Mouse (Mus musculus) cerebellum, adult 18-20 months (tissue): ENCODE measurements around the gene Cdc42ep4.

Source experiments
- DNase-seq, 2 experiments: peaks; one replicate each; pipeline ENCODE4 v3.0.0; 2021

Gene Cdc42ep4

DNA sequence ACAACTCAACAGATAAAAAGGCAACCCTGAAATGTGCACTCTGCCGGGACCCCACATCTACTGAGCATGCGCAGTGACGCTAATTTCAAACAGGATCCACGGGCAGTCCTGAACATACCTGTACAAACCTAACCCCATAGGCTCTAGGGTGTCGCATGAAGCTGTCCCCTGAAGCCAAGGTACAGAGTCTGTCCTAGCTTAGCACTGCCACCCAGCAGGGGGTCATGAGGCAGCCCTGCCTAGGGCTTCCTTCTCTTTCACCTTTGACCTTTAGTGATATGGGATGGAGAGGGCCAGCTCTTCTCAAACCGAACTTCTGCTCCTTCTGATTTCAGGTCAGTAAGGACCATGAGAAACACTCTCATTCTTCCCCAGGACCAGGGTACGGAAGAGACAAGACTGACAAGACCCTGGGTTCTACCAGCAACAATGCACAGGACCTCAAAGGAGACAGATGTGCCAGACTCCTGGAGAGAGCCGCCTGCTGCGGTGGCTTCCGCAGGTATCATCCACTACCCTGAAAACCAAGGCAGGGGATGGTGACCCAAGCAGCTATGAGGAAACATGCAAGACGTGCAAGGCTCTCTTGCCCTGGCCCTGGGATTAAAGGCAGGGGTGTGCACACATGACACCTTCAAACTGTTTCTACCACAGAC, 3.8 kb downstream of the Cdc42ep4 start:
- DNase-seq: no peak

DNA sequence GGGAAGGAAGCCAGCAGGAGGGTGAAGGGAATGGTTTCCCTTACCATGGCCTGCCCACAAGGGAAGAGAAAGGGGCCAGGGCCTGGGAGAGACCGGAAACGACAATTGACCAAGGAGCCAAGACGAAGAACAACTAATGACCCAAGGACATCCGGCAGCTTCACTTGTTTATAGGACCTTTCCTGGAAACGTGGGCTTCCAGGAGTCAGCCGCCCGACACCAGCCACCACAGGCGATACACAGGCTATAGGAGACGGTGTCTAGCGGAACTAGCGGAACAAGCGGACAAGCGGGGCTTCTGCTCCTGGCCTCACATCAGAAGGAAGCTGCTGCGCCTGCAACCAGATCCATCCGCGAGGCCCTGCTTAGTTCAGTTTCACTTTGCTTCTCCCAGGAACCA, 4.6 kb downstream of the Cdc42ep4 start:
- no peak for DNase-seq

DNA sequence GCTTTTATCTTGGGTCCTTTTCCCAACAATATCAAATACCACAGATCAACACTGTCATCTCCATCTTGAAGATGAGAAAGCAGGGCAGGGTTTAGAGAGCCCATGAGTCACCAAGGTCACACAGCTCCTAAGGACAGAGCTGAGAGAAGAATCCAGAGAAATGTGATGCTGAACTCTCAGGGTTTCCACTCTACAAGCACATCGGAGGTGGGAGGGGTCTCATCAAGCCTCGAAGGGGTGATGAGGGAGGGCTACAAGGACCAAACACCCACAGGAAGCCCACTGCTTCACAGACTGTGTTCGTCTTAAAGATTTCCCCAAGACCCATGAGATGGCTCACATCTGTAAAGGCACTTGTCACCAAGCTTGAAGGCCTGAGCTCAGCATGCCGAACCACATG, 5.7 kb downstream of the Cdc42ep4 start:
- DNase-seq: no peak

DNA sequence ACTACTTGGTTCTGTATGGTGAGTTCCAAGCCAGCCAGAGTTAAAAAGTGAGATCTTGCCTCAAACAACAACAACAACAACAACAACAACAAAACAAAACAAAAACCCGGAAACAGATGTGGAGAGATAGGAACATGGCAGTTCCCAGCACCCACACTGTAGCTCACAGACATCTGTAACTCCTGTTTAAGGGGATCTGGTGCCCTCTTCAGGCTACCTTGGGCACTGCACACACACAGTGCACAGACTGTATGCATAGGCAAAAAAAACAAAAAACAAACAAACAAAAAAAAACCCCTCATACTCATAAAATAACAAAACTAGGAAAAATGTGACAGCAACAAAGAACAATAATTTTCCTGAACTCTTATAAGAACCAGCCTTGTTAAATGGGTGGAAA, 8.7 kb downstream of the Cdc42ep4 start:
- DNase-seq: no peak

DNA sequence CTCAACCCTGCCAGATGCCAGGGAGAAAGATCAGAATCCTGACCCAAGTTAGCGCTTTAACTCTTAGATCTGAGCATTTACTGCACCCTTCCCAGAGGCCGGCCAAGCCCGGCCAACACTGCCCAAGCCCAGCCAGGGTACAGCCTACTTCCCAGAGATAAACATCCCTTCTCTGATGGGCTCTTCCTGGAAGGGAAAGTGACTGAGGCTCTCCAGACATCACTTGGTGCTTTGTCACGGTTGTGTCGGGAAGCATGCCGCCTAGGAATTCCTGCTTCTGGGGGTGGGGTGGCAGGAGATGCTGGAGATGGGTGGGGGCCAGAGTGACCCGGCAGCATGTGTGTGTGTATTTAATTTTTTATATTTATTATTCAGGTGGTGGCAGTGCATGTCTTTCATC, 11.6 kb downstream of the Cdc42ep4 start:
- no peak for DNase-seq

DNA sequence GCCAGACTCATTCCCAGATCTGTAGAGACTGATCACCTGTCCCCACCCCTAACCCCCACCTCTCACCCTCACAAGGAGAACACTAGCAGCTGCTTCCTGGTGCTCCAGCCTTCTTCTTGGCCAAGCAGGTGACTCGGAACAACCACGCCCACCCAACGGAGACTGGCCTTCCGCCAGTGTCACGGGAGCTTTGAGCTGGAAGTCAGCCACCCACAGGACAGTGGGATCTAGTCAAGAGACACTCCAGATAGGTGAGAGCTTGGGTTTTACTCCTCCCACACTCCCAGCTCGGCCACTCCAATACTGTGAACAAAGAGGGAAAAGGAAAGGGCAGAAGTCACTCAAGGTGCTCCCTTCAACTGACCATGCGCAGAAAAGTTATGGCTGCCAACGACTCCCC, 12.5 kb downstream of the Cdc42ep4 start:
- DNase-seq: no peak

DNA sequence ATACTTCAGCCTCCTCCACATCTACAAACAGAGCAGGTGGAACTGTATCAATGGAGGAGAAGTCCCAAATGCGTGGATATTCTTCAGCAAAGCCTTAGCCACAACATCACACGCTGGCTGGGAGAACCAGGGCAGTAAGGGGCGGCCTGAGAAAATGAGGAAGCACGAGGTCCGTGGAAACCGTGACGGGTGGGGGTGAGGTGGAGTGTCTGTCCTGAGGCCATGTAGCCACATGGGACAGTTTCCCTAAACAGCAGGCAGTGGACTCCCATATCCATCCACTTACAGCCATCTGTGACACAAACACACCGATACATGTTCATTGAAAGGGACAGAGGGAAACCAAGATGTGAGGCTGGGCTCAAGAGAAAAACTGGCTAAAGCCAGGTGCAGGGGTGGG, 13.8 kb downstream of the Cdc42ep4 start:
- DNase-seq: no peak

DNA sequence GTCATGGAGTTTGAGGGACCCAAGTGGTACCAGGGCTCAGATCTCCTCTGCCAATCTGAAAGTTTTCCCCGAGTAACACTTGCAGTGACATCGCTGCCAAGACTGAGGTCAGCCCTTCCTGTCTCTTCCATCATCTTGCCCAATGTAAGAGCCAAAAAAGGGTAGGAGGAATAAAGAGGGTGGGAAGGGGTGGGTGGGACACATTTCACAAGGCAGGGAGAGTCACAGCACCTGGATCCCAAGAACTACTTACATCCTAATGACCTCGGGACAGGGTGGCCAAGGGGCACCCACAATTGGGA, 14.2 kb downstream of the Cdc42ep4 start:
- DNase-seq: no peak

DNA sequence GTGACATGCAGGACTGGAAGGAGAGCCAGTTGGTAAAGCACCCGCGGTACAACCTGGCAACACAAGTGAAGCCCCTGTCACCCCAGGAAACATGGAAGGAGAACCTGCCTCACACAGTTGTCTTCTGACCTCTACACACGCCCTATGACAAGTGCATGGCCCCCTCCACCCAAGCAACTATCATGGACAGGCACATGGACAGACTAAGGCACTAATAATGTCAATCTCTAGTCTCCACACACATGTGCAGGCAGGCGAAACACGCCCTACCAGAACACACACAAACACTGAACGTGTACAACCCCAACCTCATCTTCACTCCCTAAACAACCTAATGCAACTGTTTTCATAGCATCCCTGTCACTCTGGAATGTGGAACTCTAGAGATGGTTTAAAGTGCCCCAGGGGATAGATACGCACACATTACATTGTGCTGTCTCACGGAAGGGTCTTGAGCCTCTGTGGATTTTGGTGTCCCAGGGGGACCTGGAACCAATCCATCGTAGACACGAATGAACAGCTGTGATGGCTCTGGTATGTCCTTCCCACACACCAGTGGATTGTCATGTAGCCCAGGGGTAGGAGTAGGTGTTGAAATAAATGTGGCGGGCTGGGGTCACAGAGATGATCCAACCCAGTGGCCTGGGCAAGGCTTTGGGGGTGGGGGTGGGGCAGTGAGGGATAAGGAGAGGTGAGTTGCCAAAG, 14.7 kb downstream of the Cdc42ep4 start:
- DNase-seq: no peak

DNA sequence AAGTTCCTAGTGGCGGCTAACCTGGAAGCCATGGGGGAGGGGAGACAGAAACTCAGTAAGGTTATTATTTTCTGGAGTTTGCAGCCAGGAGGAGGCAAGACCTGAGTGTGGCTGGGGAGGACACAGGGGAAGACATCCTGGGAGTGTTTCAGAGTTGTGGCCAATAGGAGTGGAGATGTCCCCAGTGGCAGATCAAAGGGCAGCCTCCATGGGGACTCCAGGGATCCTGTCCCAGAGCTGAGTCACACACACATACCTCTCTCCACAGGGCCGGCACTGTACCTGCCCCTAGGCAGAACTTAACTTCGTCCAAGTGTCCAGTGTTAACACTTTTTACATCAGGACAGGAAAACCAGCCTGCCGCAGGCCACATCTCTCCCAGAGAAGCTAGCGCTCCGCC, 16.5 kb downstream of the Cdc42ep4 start:
- DNase-seq: no peak

DNA sequence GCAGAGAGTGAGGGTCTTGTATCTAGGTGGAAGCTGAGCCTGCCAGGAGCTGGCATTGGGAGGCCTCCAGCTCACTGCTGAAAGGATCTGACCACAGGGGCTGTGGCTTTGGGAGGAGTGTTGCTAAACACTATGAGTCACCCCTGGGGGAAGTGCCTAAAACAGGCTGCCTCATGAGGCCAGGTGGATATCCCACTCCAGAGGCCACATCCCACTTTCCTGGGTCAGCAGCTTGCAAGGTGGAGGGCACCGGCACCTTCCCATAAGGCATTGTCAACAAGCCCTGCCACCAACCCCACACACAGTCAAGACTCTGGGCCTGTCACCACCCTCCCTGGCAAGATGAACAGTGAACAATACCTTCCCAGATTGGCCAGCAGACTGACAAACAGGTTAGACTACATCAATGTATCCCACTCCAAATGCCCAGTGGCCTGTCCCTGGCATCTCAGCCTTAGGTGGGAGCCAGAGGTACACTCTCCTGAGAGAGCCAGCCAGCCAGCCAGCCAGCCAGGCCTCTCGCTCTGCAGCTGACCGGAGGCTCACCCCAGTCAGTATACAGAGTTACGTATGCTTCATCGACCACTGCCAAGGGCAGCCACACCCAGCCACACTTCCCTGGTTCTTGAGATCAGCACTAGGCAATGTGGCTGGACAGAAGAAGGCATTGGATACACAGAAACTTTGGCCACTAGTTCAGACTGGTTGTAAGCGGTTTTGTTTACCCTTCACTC, 17.9 kb downstream of the Cdc42ep4 start:
- DNase-seq: no peak

DNA sequence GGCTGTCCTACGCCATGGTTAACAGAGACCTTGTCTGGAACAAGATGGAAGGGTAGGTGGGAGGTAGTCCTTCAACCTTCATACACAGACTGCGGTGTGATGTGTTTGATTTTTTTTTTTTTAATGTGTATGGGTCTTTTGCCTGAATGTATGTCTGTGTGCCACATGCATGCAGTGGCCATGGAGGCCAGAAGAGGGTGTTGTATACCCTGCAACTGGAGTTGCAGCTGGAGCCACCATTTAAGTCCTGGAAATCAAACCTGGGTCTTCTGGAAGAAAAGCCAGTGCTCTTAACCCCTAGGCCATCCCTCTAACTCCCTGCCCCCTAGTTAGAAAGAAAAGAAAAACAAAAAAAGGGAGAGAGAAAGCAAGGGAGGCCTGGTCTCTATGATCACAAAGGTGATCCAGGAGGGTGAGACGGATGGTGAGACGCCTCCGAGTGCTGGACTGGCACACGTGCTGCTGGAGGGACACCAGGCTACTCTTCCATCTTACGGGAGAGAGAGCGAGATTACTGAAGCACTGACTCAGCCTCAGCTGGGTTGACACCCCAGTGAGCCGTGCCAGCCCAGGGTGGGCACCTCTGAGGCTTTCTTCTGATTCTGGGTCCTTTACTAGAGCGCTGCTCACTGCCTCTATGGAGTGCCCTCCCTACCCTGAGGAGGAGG, 19.6 kb downstream of the Cdc42ep4 start:
- no peak for DNase-seq

DNA sequence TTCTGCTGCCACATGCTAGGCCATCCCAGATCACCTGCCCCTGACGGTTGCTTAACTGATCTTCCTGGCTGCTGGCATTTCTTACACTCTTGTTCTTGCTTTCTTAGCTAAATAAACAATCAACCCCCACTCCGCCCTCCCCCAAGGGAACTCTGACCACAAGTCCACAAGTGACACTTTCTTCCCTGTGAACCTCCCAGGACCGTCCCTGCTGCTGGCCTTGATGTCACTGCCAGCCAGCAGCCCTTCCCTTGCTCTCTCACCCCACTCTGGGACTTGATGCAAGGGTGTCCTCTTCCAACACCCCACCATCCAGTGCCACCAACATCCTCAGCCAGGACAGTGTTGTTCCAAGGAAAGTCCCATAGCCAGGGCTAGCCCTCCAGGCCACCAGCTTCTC, 20.8 kb downstream of the Cdc42ep4 start:
- no peak for DNase-seq

DNA sequence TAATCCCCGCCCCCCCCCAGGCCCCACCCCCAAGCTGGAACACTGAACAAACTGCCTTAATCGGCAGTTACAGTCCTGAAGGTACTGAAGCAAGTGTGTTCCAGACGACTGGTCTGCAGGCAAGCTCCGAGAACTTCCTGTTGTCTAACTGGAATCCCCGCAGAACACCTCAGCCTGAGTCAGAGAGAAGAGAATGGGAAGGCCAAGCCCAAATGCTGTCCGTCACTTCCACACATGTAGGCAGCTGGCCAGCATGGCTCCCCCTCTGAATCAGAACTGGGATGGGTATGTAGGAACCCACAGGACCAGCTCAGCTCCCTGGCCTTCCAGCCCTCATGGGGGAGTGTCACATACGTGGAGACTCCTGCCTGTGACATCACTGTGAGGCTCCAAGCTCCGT, 21.8 kb downstream of the Cdc42ep4 start:
- DNase-seq: no peak

DNA sequence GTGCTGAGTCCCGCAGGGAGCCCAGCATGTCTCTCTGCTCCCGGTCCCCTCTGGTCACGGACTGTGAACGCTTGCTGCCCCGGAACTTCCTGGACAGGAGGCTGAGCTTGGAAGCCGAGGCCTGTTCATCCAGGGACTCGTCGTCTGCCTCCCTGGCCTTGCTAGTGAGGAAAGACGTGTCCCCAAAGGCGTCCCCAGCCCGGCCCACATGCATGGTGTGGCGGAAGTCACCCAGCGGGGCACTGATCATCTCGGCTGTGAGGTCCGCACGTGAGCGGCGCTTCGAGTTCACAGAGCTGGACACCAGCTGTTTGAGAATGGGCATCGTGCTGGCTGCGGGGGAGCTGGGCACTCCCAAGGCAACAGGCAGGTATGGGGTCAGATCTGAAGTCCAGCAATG, 22.4 kb downstream of the Cdc42ep4 start:
- DNase-seq: no peak

DNA sequence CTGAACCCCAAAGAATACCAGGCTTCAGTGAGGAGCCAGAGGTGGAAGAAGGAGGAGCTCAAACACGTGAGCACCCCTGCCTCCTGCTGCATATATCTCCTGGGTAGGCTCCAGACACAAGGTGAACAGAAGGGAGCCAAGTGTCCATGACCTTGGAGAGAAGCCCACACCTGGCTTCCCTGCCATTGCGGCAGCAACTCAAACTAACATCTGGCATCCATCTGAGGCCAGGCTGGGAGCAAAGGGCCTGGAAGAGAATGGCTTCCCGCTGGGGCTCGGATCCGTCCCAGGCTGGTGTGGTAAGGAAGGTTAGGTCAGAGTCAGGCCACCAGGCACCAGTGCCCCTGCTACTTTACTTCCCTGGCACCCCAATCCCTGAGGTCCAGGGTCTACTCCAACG, 23.7 kb downstream of the Cdc42ep4 start:
- DNase-seq: no peak

DNA sequence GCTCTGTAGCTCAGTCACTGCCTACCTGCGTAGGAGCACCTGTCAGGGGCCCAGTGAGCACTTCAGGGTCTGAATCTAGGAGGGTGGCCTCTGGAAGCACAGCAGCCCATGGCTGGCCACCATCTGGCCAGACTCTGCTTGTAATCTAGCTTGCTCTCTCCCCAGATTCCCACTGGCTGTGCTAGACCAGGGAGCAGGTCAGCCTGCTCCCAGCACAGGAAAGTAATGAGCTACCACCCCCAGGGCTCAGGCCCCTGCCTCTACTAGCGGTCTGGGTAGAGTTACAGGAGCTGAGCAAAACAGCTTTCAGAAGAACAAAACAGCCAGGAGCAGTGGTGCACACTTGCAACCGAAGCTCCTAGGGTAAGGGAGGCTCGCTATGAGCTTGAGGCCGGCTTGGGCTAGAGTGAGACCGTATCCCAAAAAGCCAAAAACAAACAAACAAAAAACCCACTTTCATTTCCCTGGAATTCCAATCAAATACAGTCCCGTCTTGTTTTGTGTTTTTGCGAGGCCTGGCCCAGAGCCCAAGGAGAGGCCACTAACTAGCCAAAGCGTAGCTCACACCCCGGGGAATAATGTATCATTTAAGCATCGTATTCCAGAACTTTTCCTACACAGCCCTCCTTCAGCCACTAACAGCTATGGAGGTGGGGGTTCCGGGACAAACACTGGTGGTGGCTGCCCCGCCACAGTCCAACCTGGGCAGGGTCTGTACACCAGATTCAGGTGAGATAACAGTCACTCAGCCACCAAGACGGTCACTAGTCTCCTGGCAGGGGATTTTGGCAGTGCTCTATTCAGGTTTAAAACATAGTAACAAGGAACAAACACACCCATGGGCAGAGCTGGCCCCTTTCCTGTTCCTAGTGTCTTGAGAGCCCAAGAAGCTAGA, 24.4 kb downstream of the Cdc42ep4 start:
- no peak for DNase-seq

DNA sequence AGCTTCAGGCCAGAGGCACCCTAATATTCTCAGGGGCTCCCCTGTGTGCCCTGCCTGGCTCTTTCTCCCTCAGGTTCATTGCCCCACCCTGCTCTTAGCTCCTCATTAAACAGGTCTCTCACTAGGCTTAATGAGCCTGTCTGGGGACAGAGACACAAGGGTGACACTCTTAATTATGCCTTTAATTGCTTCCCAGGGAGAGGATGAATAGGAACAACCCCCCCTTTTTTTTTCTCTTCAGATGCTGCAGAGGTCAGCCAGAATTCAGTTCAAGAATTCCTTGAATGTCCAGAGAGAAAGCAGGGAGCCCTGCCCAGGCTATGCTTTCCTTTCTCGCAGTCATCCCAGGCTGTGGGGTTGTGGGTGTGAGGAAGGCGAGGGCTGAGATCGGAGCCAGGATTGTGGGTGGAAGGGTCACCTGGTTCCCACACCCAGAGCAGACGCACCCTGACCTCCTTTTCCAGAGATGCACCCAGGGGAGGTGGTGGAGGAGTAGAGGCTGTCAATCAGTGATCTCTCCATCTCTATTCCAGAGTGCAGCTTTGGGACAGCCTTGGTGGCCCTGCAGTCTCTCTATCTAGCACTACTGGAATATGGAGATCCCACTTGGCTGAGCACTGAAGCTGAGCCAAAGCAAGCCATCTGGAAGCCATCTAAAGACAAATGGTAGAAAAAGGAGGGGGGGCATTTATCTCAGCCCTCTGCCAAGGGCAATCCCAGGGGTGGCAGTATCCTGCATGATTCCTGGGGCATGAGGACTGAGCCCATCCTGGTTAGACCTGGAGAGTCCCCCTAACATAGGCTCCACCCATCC, 26.2 kb downstream of the Cdc42ep4 start:
- no peak for DNase-seq

DNA sequence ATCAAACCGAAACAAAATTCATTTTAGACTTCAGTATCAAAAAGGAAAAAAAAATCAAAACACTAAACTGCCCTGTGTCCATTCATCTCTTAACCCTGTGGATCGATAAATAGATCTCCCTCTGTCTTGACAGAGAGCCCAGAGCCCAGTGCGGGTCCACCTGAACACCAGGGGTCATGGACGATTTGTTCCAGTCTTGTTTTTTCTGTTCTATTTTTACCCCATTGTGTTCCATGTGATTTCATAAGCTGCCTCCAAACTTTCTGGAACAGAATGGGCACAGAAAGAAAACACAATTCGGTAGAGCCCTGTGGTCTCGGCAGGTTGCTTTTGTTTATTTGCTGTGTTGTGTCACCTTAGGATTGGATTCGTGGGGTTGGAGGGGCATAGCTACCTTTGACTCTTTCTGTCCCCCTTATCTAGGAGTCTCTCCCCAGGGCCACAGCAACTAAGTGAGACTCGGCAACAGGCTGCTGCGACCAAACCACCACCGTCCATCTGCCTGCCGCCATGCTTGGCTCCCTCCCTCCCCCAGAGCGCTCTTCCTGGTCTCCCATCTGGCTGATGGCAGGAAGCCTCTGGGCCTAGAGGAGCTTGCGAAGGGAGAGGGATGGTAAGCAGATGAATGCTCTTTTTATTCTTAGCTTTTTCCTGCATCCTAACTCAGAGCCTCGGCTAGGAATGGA, 29.1 kb downstream of the Cdc42ep4 start:
- DNase-seq: peak in 1 of 2 experiments; percentile 19

DNA sequence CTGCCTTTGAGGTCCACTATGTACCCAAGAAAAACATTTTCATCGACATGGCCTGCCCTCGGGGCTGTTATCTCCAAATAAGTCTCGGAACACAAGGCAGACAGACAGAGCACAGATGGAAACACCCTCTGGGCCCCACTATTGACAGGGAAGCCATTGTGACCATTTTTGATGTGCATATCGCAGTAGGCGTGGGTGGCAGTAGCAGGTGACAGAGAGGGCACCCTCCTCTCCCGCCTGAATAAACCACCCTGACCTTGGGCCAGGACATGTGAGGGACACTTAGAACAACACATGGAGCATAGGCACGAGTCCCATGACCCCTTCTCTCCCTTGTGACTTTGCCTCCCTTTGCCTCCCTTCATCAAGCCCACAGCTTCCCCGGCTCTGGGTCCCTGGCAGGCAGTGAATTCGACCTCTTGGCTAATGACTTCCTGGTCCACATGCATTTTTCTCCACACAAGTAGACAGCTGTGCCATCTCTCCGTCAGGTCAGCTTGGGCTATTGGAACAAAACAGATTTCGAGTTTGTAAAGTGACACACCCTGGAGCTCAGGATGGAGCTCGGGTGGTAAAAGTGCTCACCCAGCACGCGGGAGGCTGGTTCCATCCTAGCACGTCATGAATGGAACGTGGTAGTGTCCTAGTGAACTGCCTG, 33.8 kb downstream of the Cdc42ep4 start:
- no peak for DNase-seq

DNA sequence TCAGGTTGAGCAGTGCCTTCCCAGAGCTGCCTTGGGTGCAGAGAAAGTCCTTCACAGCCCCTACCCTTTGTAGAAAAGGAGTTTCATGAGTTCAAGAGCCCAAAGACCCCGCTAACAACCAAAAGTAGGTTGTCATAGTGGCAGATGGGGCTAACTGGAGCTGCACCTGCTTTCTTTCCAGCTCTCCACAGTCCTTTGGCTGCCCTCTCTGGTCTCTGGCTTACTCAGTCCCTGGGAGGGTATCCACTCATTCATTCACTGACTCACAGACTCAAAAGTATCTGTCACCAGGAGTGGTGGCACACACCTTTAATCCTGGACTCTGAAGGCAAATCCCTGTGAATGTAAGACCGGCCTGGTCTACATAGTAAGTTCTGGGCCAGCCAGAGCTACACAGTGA, 35.5 kb downstream of the Cdc42ep4 start:
- no peak for DNase-seq
